Mouse (Mus musculus): ENCODE measurements around the gene Ubr1. TPM values are rescaled to one million over a fixed set of nuclear protein-coding genes. Genes with fewer than 3 reads are reported as not detected.

The Ubr1 gene
- total and polyA plus RNA-seq, 3 experiments, result 10.7 to 18.1 (median 16.0) TPM

- in situ Hi-C loops (cut with MboI; ENCODE audit: low pct_ligation_motif_present, low pct_unique_long_range_greater_than_20kb, low sequenced_read_pairs) (no loop called here), dilution Hi-C loops (cut with MboI; ENCODE audit: extremely low pct_ligation_motif_present, extremely low pct_unique_long_range_greater_than_20kb, low sequenced_read_pairs) (no loop called here)
- TF ChIP-seq JUND (conservative IDR thresholded peaks at IDR 0.05; ENCODE audit: low read depth, low read length) (no peak), ETS1 (conservative IDR thresholded peaks at IDR 0.05; ENCODE audit: low read depth, low read length) (no peak)
- H3K36me3 ChIP-seq (replicated peaks in 1 of 2; ENCODE audit: control insufficient read depth in 1 of 2, insufficient read depth in 1 of 2, low read length in 1 of 2), result peaks cover 17 to 31% of the 10 kb centered on the region in 2 experiments
- H3K27me3 ChIP-seq (replicated peaks), result no peaks in the 10 kb centered on the region
- H3K79me2 ChIP-seq (replicated peaks; ENCODE audit: control insufficient read depth, extremely low read depth, insufficient read depth, poor library complexity, severe bottlenecking), result no peaks in the 10 kb centered on the region
- no peak overlapping the region for H3K27ac ChIP-seq (ENCODE audit: insufficient read depth, low read depth)
- no peak overlapping the region for H3K4me3 ChIP-seq (replicated peaks in 1 of 3; ENCODE audit: low read depth in 2 of 3, low read length in 2 of 3, poor library complexity in 1 of 3)
- H3K9me3 ChIP-seq (replicated peaks; ENCODE audit: low read length), result no peaks in the 10 kb centered on the region
- H3K4me1 ChIP-seq (ENCODE audit: control insufficient read depth in 1 of 2, insufficient read depth in 2 of 2), result peaks cover 0 to 2% of the 10 kb centered on the region in 2 experiments; a peak in 2 of 4 replicates
- no peak overlapping the region for H3K9ac ChIP-seq (ENCODE audit: insufficient read depth, low read depth)
- H3K4me2 ChIP-seq (ENCODE audit: insufficient read depth, low read depth, poor library complexity, severe bottlenecking), result no peak overlapping the region
- no peak for DNase-seq (ENCODE audit: extremely low read depth)
Measured at GRCm38 (mm10) chr2:120858131-120858530, 112.4 kb downstream of the Ubr1 start.

GRCm38 (mm10) chr2:120853151-120853550, 117.4 kb downstream of the Ubr1 start:
- peaks cover 10% of the 10 kb centered on the region for H3K27me3 ChIP-seq (replicated peaks)
- no peak for DNase-seq (ENCODE audit: extremely low read depth)
- dilution Hi-C loops (cut with MboI; ENCODE audit: extremely low pct_ligation_motif_present, extremely low pct_unique_long_range_greater_than_20kb, low sequenced_read_pairs), result no loop called here
- H3K9ac ChIP-seq (ENCODE audit: insufficient read depth, low read depth), result no peak overlapping the region
- no peaks in the 10 kb centered on the region for H3K36me3 ChIP-seq (replicated peaks in 1 of 2; ENCODE audit: control insufficient read depth in 1 of 2, insufficient read depth in 1 of 2, low read length in 1 of 2)
- in situ Hi-C loops (cut with MboI; ENCODE audit: low pct_ligation_motif_present, low pct_unique_long_range_greater_than_20kb, low sequenced_read_pairs), result no loop called here
- no peaks in the 10 kb centered on the region for H3K9me3 ChIP-seq (replicated peaks; ENCODE audit: low read length)
- H3K27ac ChIP-seq (ENCODE audit: insufficient read depth, low read depth), result no peak overlapping the region
- TF ChIP-seq USF2 (conservative IDR thresholded peaks at IDR 0.05; ENCODE audit: low read depth, low read length) (no peak), MXI1 (IDR thresholded peaks at IDR 0.05; ENCODE audit: low read depth, low read length) (no peak), IRF4 (IDR thresholded peaks at IDR 0.05; ENCODE audit: low read depth, low read length) (no peak), MEF2A (IDR thresholded peaks at IDR 0.05; ENCODE audit: borderline replicate concordance, low read depth, low read length) (no peak), GABPA (IDR thresholded peaks at IDR 0.05; ENCODE audit: insufficient replicate concordance, low read depth, low read length) (no peak), EP300 (IDR thresholded peaks at IDR 0.05; ENCODE audit: low read length) (no peak), NELFE (IDR thresholded peaks at IDR 0.05; ENCODE audit: low read depth, low read length) (no peak), POLR2A (IDR thresholded peaks at IDR 0.05; ENCODE audit: low read depth, low read length) (no peak), MYC (IDR thresholded peaks at IDR 0.05; ENCODE audit: low read depth, low read length) (no peak), MAZ (IDR thresholded peaks at IDR 0.05; ENCODE audit: low read depth, low read length) (no peak), PAX5 (IDR thresholded peaks at IDR 0.05; ENCODE audit: low read length) (no peak), ZKSCAN1 (IDR thresholded peaks at IDR 0.05; ENCODE audit: borderline replicate concordance, low read depth, low read length) (no peak)
- H3K4me3 ChIP-seq (replicated peaks in 1 of 3; ENCODE audit: low read depth in 2 of 3, low read length in 2 of 3, poor library complexity in 1 of 3), result no peak overlapping the region
- no peak overlapping the region for H3K4me2 ChIP-seq (ENCODE audit: insufficient read depth, low read depth, poor library complexity, severe bottlenecking)
- peaks cover 5 to 22% of the 10 kb centered on the region in 2 experiments; a peak in 3 of 4 replicates for H3K4me1 ChIP-seq (ENCODE audit: control insufficient read depth in 1 of 2, insufficient read depth in 2 of 2)
- H3K79me2 ChIP-seq (replicated peaks; ENCODE audit: control insufficient read depth, extremely low read depth, insufficient read depth, poor library complexity, severe bottlenecking), result no peaks in the 10 kb centered on the region

DNA sequence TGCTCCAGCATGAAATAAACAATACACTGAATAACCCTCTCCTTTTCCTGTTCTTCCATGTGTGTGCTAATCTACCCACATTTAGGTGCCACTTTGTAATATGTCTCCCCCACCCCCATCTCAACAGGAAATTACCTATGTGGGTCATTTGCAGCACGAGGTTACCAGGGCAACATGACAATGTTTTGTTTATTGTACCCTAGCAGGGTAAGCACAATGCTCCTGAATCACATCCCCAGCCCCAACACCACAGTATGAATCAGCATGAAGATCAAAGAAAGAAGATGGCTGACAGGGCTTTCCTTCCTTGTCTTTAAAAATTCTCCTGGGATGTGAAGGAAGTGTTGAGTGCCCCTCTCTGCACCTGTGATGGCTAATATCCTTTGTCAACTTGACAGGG, 117.9 kb downstream of the Ubr1 start:
- no peak for DNase-seq (ENCODE audit: extremely low read depth)
- H3K27ac ChIP-seq (ENCODE audit: insufficient read depth, low read depth), result no peak overlapping the region
- dilution Hi-C loops (cut with MboI; ENCODE audit: extremely low pct_ligation_motif_present, extremely low pct_unique_long_range_greater_than_20kb, low sequenced_read_pairs), result no loop called here

More for the DNA sequence above, 117.9 kb downstream of the Ubr1 start:
- no peak overlapping the region for H3K4me3 ChIP-seq (replicated peaks in 1 of 3; ENCODE audit: low read depth in 2 of 3, low read length in 2 of 3, poor library complexity in 1 of 3)
- H3K9me3 ChIP-seq (replicated peaks; ENCODE audit: low read length), result no peaks in the 10 kb centered on the region
- TF ChIP-seq MAFK (IDR thresholded peaks at IDR 0.05; ENCODE audit: insufficient replicate concordance, low read length) (no peak), ELF1 (IDR thresholded peaks at IDR 0.05; ENCODE audit: low read depth, low read length) (no peak), JUN (IDR thresholded peaks at IDR 0.05; ENCODE audit: insufficient read depth, low read depth, low read length) (no peak), PAX5 (IDR thresholded peaks at IDR 0.05; ENCODE audit: low read length) (no peak), USF1 (IDR thresholded peaks at IDR 0.05; ENCODE audit: low read depth, low read length) (no peak), CHD1 (IDR thresholded peaks at IDR 0.05; ENCODE audit: low read depth, low read length) (no peak), RAD21 (IDR thresholded peaks at IDR 0.05; ENCODE audit: low read depth, low read length) (no peak), MEF2A (IDR thresholded peaks at IDR 0.05; ENCODE audit: borderline replicate concordance, low read depth, low read length) (no peak), BHLHE40 (IDR thresholded peaks at IDR 0.05; ENCODE audit: low read depth, low read length) (no peak)
- H3K9ac ChIP-seq (ENCODE audit: insufficient read depth, low read depth), result no peak overlapping the region
- in situ Hi-C loops (cut with MboI; ENCODE audit: low pct_ligation_motif_present, low pct_unique_long_range_greater_than_20kb, low sequenced_read_pairs), result no loop called here
- peaks cover 5 to 22% of the 10 kb centered on the region in 2 experiments; a peak in 3 of 4 replicates for H3K4me1 ChIP-seq (ENCODE audit: control insufficient read depth in 1 of 2, insufficient read depth in 2 of 2)
- peaks cover 10% of the 10 kb centered on the region for H3K27me3 ChIP-seq (replicated peaks)
- H3K36me3 ChIP-seq (replicated peaks in 1 of 2; ENCODE audit: control insufficient read depth in 1 of 2, insufficient read depth in 1 of 2, low read length in 1 of 2), result no peaks in the 10 kb centered on the region
- H3K79me2 ChIP-seq (replicated peaks; ENCODE audit: control insufficient read depth, extremely low read depth, insufficient read depth, poor library complexity, severe bottlenecking), result no peaks in the 10 kb centered on the region
- no peak overlapping the region for H3K4me2 ChIP-seq (ENCODE audit: insufficient read depth, low read depth, poor library complexity, severe bottlenecking)

All from CH12.LX (cell line).